11 mouse cellular contexts compared by ENCODE assay signal in the genomic region with DNA sequence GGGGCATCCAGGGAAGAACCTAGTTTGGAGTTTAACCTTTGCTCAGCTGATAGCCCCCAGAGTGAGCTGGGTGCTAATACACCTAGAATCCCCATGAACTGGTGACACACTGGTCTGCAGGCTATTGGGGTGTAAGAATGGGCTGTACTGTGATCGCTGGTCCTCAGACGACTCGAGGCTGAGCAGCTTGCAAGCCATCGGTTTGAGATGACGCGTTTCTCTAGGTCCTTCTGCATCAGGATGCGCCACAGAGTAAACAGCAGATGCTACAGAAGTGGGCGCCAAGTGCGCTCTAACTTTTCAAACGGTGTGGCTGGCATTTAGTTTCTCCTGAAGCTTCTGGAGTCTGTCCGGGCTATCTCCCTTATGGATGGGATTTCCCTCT. TPM values are rescaled to one million over a fixed set of nuclear protein-coding genes. Genes with fewer than 3 reads are reported as not detected.
DNase-seq lines count a peak whose midpoint lies in the region; ATAC-seq and TF ChIP-seq lines count a peak whose summit lies in the region.
"Had no signal": no experiment of that assay in that cellular context is flagged by ENCODE, and none has a peak within 500 bp of the region (broad histone marks: within the 10 kb centered on the region; RNA-seq: fewer than 3 reads in every experiment).

No protein-coding gene starts in this region.

- no peak overlapping the region for H3K4me2 ChIP-seq in heart, embryonic 14.5 days (ENCODE audit: low read length)
- H3K4me2 ChIP-seq: embryonic facial prominence, embryonic 12.5 days; neural tube, embryonic 15.5 days had no signal

- H3K9ac ChIP-seq in heart, embryonic 14.5 days (ENCODE audit: low read length), result no peak overlapping the region
- H3K9ac ChIP-seq: embryonic facial prominence, embryonic 12.5 days; neural tube, embryonic 15.5 days had no signal

- DNase-seq in cerebellum, postnatal 10 days, result peak; percentile 25 to 32
- no peak for DNase-seq in cerebellum, postnatal 36 days
- peak; percentile 26 for DNase-seq in kidney, postnatal 10 days
- no peak for DNase-seq in kidney, adult 2 months
- DNase-seq in lung, postnatal 36 days, result peak; percentile 18
- DNase-seq in adrenal gland, adult 2 months, result no peak

- WGBS in kidney, adult 2 months, result 71% methylated on average over 11 of the region's 11 CpGs
- WGBS in heart, embryonic 14.5 days, result 87% methylated on average over 11 of the region's 11 CpGs

- no peak for TF ChIP-seq CTCF in kidney, adult 2 months (conservative IDR thresholded peaks at IDR 0.05; ENCODE audit: insufficient read depth, insufficient read length, low read depth, low read length)

- H3K4me1 ChIP-seq in kidney, adult 2 months (ENCODE audit: control insufficient read depth, insufficient read depth, low read length), result no peaks in the 10 kb centered on the region
- peaks cover 7 to 8% of the 10 kb centered on the region in 2 experiments; a peak in 3 of 4 replicates for H3K4me1 ChIP-seq in heart, embryonic 14.5 days (ENCODE audit: control insufficient read depth in 2 of 2, insufficient read depth in 2 of 2, low read length in 2 of 2)
- H3K4me1 ChIP-seq: embryonic facial prominence, embryonic 12.5 days; megakaryocyte, embryonic 14.5 days; neural tube, embryonic 15.5 days had no signal

- TF ChIP-seq POLR2A in kidney, adult 2 months (IDR thresholded peaks at IDR 0.05; ENCODE audit: low read depth, low read length), result no peak

- H3K4me3 ChIP-seq in kidney, adult 2 months (ENCODE audit: insufficient read depth, low read depth, low read length), result no peak overlapping the region
- H3K4me3 ChIP-seq in heart, embryonic 14.5 days (ENCODE audit: control insufficient read depth in 1 of 2, insufficient read depth in 1 of 2, low read depth in 1 of 2, low read length in 2 of 2), result no peak overlapping the region
- H3K4me3 ChIP-seq: embryonic facial prominence, embryonic 12.5 days; megakaryocyte, embryonic 14.5 days; neural tube, embryonic 15.5 days had no signal

- no peak for ATAC-seq in heart, embryonic 14.5 days (ENCODE audit: insufficient number of reproducible peaks, insufficient read depth, low FRiP score, low read depth)
- no peak for ATAC-seq in monocyte, adult 5-6 weeks (replicated peaks; ENCODE audit: insufficient number of reproducible peaks, low FRiP score, low TSS enrichment, poor library complexity, severe bottlenecking)

- no peaks in the 10 kb centered on the region for H3K9me3 ChIP-seq in heart, embryonic 14.5 days (ENCODE audit: control insufficient read depth, low read length)
- H3K9me3 ChIP-seq: embryonic facial prominence, embryonic 12.5 days; megakaryocyte, embryonic 14.5 days; neural tube, embryonic 15.5 days had no signal

- H3K36me3 ChIP-seq in kidney, adult 2 months (ENCODE audit: control insufficient read depth, insufficient read depth, low read length), result no peaks in the 10 kb centered on the region
- H3K36me3 ChIP-seq in heart, embryonic 14.5 days (ENCODE audit: control insufficient read depth, insufficient read depth, low read length), result no peaks in the 10 kb centered on the region
- H3K36me3 ChIP-seq: embryonic facial prominence, embryonic 12.5 days; neural tube, embryonic 15.5 days had no signal

- H3K27me3 ChIP-seq in kidney, adult 2 months (replicated peaks; ENCODE audit: control insufficient read depth, insufficient read depth, low read length), result no peaks in the 10 kb centered on the region
- no peaks in the 10 kb centered on the region for H3K27me3 ChIP-seq in heart, embryonic 14.5 days (ENCODE audit: control insufficient read depth, insufficient read depth, low read length)
- H3K27me3 ChIP-seq: embryonic facial prominence, embryonic 12.5 days; megakaryocyte, embryonic 14.5 days; neural tube, embryonic 15.5 days had no signal

- no peak overlapping the region for H3K27ac ChIP-seq in kidney, adult 2 months (ENCODE audit: insufficient read depth, low read depth, low read length)
- peak overlapping the region; percentile 62 to 77 for H3K27ac ChIP-seq in heart, embryonic 14.5 days (replicated peaks in 1 of 2; ENCODE audit: control insufficient read depth in 1 of 2, insufficient read depth in 1 of 2, low read depth in 2 of 2, low read length in 2 of 2)
- H3K27ac ChIP-seq: embryonic facial prominence, embryonic 12.5 days; neural tube, embryonic 15.5 days had no signal

RNA-seq across cellular contexts. Expression of gene Ccdc115, which starts 50.6 kb away (rescaled TPM):
- polyA plus RNA-seq in kidney, adult 2 months (2012; rRNA removed), result 20.0 and 21.7 TPM in 2 replicates
- 42.6 and 46.3 TPM in 2 replicates for polyA plus RNA-seq in heart, embryonic 14.5 days (2014; fragmentation: Nextera tagmentation; extraction: Ambion mirVana)
- total RNA-seq in monocyte, adult 5-6 weeks (2017), result 37.3 to 46.3 TPM (median 43.2 TPM) in 3 replicates
- 10 to 100 TPM; 13.5 to 16.6 TPM for total RNA-seq in adrenal gland, adult 2 months (2021)
- polyA plus RNA-seq in adrenal gland, adult 2 months (2012; rRNA removed), result 14.0 and 16.6 TPM in 2 replicates

RNA-seq across cellular contexts. Expression of gene Imp4, which starts 50.8 kb away (rescaled TPM):
- 64.7 and 71.4 TPM in 2 replicates for polyA plus RNA-seq in kidney, adult 2 months (2012; rRNA removed)
- 59.0 and 66.7 TPM in 2 replicates for polyA plus RNA-seq in heart, embryonic 14.5 days (2014; fragmentation: Nextera tagmentation; extraction: Ambion mirVana)
- total RNA-seq in monocyte, adult 5-6 weeks (2017), result 20.7 to 25.3 TPM (median 24.1 TPM) in 3 replicates
- 10 to 100 TPM; 60.7 to 76.7 TPM for total RNA-seq in adrenal gland, adult 2 months (2021)
- 36.1 and 38.1 TPM in 2 replicates for polyA plus RNA-seq in adrenal gland, adult 2 months (2012; rRNA removed)

Comparison
In these comparisons a context has a peak if more than half of its experiments do, and no peak if none do; other contexts are left out.
1. DNase-seq: peak in cerebellum, postnatal 10 days (2 of 2), kidney, postnatal 10 days (single experiment) and lung, postnatal 36 days (single experiment); none in cerebellum, postnatal 36 days (0 of 2), kidney, adult 2 months (single experiment) and adrenal gland, adult 2 months (single experiment).